Mouse (Mus musculus): ENCODE measurements around the gene Abca13. TPM values are rescaled to one million over a fixed set of nuclear protein-coding genes. Genes with fewer than 3 reads are reported as not detected.
"Not testable (repeated sequence)": the region's sequence is repeated elsewhere in the genome, so short reads cannot be mapped to it uniquely, and the experiment has no call there.

The Abca13 gene
- polyA plus RNA-seq, 1 experiment: 0.04 TPM

GRCm38 (mm10) chr11:9220501-9220900 is 28.8 kb downstream of the Abca13 start:
- Histone ChIP-seq H3K27ac (ENCODE audit: control insufficient read depth, insufficient read depth, low read depth, low read length) (no peak overlapping the region), H3K27me3 (ENCODE audit: control insufficient read depth, insufficient read depth, low read length) (no peaks in the 10 kb centered on the region), H3K36me3 (ENCODE audit: control insufficient read depth, insufficient read depth, low read length) (no peaks in the 10 kb centered on the region), H3K4me1 (ENCODE audit: control insufficient read depth, insufficient read depth, low read length) (no peaks in the 10 kb centered on the region), H3K4me3 (ENCODE audit: control insufficient read depth, low read depth, low read length) (no peak overlapping the region)
- TF ChIP-seq CTCF (IDR thresholded peaks at IDR 0.05; ENCODE audit: control insufficient read depth, insufficient read depth, insufficient replicate concordance, low read depth, low read length) (no peak), POLR2A (IDR thresholded peaks at IDR 0.05; ENCODE audit: control insufficient read depth, low read depth, low read length) (no peak)

GRCm38 (mm10) chr11:9221646-9222045 is 29.9 kb downstream of the Abca13 start:
- no peak overlapping the region for H3K27ac ChIP-seq (ENCODE audit: control insufficient read depth, insufficient read depth, low read depth, low read length)
- TF ChIP-seq POLR2A (IDR thresholded peaks at IDR 0.05; ENCODE audit: control insufficient read depth, low read depth, low read length): no peak
- no peak for TF ChIP-seq CTCF (IDR thresholded peaks at IDR 0.05; ENCODE audit: control insufficient read depth, insufficient read depth, insufficient replicate concordance, low read depth, low read length)
- H3K4me1 ChIP-seq (ENCODE audit: control insufficient read depth, insufficient read depth, low read length): no peaks in the 10 kb centered on the region
- no peaks in the 10 kb centered on the region for H3K36me3 ChIP-seq (ENCODE audit: control insufficient read depth, insufficient read depth, low read length)
- no peaks in the 10 kb centered on the region for H3K27me3 ChIP-seq (ENCODE audit: control insufficient read depth, insufficient read depth, low read length)
- H3K4me3 ChIP-seq (ENCODE audit: control insufficient read depth, low read depth, low read length): no peak overlapping the region

DNA sequence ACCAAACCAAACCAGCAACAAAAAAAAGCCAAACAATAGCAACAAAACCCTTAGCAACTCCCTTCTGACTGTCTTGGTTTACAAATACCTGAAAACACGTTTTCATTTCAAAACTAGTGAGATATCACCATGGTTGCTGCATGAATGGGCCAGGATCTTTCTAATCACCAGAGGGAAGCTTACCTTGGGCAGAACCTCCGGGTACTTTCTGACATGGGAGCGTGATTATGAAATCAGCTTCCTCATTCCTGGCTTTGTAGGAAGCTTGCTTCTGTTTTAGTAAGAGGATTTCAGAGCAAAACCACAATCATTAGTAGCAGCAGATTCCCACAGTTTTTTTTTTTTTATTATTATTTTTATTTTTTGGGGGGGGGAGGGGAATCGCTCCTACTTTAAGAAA is 34.7 kb downstream of the Abca13 start:
- Histone ChIP-seq H3K36me3 (ENCODE audit: control insufficient read depth, insufficient read depth, low read length) (no peaks in the 10 kb centered on the region), H3K4me1 (ENCODE audit: control insufficient read depth, insufficient read depth, low read length) (no peaks in the 10 kb centered on the region), H3K27me3 (ENCODE audit: control insufficient read depth, insufficient read depth, low read length) (no peaks in the 10 kb centered on the region), H3K4me3 (ENCODE audit: control insufficient read depth, low read depth, low read length) (no peak overlapping the region), H3K27ac (ENCODE audit: control insufficient read depth, insufficient read depth, low read depth, low read length) (no peak overlapping the region)
- TF ChIP-seq CTCF (IDR thresholded peaks at IDR 0.05; ENCODE audit: control insufficient read depth, insufficient read depth, insufficient replicate concordance, low read depth, low read length): no peak
- no peak for TF ChIP-seq POLR2A (IDR thresholded peaks at IDR 0.05; ENCODE audit: control insufficient read depth, low read depth, low read length)

DNA sequence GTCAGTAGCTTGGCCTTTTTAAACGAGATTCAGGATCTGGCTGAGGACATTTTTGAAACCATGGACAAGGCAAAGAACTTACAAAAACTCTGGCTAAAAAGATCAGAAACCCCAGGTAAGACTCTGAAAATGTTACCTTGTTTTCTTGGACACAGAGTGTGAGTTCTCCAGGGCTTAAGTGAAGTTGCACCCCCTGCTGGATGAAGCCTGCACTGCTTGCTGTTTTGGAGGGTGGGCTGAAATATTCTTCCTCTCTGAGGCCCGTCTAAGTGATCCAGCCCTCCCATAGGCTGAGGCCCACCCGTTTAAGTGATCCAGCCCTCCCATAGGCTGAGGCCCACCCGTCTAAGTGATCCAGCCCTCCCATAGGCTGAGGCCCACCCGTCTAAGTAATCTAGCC is 57.9 kb downstream of the Abca13 start:
- not testable (repeated sequence) for H3K4me1 ChIP-seq (ENCODE audit: control insufficient read depth, insufficient read depth, low read length); H3K27me3 ChIP-seq (ENCODE audit: control insufficient read depth, insufficient read depth, low read length); H3K36me3 ChIP-seq (ENCODE audit: control insufficient read depth, insufficient read depth, low read length); H3K27ac ChIP-seq (ENCODE audit: control insufficient read depth, insufficient read depth, low read depth, low read length); H3K4me3 ChIP-seq (ENCODE audit: control insufficient read depth, low read depth, low read length)

DNA sequence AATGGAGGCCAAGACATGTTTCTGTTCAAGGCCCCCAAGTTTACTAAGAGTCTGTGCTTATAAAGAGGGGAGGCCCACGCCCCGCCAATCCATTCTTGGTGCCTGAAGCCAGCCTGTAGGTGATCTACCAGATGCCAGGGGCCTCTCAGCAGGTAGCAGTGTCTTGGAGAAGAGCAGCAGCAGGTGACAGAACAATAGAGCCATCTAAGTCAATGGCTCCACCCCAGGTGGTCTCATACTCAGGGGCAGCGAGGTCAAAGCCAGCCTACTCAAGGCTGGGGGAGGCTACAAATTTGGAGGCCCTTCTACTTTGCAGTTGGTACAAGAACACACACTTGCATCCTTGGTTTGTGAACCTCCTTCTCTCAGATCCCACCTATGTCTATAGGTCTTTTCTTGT is 71.3 kb downstream of the Abca13 start:
- H3K27me3 ChIP-seq (ENCODE audit: control insufficient read depth, insufficient read depth, low read length); H3K36me3 ChIP-seq (ENCODE audit: control insufficient read depth, insufficient read depth, low read length); H3K4me1 ChIP-seq (ENCODE audit: control insufficient read depth, insufficient read depth, low read length); H3K4me3 ChIP-seq (ENCODE audit: control insufficient read depth, low read depth, low read length); H3K27ac ChIP-seq (ENCODE audit: control insufficient read depth, insufficient read depth, low read depth, low read length): not testable (repeated sequence)

DNA sequence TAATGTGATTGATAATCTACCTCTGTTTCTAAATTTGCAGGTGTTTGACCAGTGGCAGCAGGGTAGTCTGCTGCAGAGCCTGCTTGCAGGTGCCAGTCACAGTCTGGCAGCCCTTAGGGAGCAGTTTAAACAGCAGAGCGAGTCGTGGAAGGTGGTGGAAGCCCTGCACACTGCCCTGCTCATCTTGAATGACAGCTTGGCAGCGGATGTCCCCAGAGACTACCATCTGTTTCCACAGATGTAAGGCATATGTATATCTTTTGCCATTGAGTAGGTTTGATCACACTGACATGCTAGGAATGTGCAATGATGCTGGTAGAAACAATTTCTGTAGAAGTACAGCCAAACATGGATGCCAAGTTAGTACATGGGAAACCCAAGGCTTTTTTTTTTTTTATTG is 77.3 kb downstream of the Abca13 start:
- H3K4me3 ChIP-seq (ENCODE audit: control insufficient read depth, low read depth, low read length): no peak overlapping the region
- H3K36me3 ChIP-seq (ENCODE audit: control insufficient read depth, insufficient read depth, low read length): no peaks in the 10 kb centered on the region
- no peak for TF ChIP-seq POLR2A (IDR thresholded peaks at IDR 0.05; ENCODE audit: control insufficient read depth, low read depth, low read length)
- TF ChIP-seq CTCF (IDR thresholded peaks at IDR 0.05; ENCODE audit: control insufficient read depth, insufficient read depth, insufficient replicate concordance, low read depth, low read length): no peak
- H3K4me1 ChIP-seq (ENCODE audit: control insufficient read depth, insufficient read depth, low read length): no peaks in the 10 kb centered on the region
- H3K27ac ChIP-seq (ENCODE audit: control insufficient read depth, insufficient read depth, low read depth, low read length): no peak overlapping the region
- H3K27me3 ChIP-seq (ENCODE audit: control insufficient read depth, insufficient read depth, low read length): no peaks in the 10 kb centered on the region

DNA sequence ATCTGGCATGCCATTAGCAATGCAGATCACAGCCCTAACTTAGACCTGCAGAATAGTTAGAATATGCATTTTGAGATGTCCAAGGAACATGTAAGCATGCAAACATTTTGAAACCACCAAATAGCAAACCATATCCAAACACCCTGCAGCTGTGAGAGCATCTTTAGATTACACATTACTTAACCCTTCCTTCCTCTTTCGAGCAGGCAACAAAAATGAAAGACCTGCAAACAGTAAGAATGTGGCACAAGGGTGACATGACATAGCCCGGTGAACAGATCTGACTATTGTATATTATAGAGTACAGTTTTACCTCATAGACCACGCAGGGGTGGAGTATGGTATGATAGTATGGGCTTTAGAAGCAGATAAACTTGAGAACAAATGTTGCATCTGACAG is 93.5 kb downstream of the Abca13 start:
- Histone ChIP-seq H3K27ac (ENCODE audit: control insufficient read depth, insufficient read depth, low read depth, low read length) (no peak overlapping the region), H3K4me1 (ENCODE audit: control insufficient read depth, insufficient read depth, low read length) (no peaks in the 10 kb centered on the region), H3K36me3 (ENCODE audit: control insufficient read depth, insufficient read depth, low read length) (no peaks in the 10 kb centered on the region), H3K4me3 (ENCODE audit: control insufficient read depth, low read depth, low read length) (no peak overlapping the region), H3K27me3 (ENCODE audit: control insufficient read depth, insufficient read depth, low read length) (no peaks in the 10 kb centered on the region)
- TF ChIP-seq CTCF (IDR thresholded peaks at IDR 0.05; ENCODE audit: control insufficient read depth, insufficient read depth, insufficient replicate concordance, low read depth, low read length) (no peak), POLR2A (IDR thresholded peaks at IDR 0.05; ENCODE audit: control insufficient read depth, low read depth, low read length) (no peak)

GRCm38 (mm10) chr11:9285759-9286158 is 94.0 kb downstream of the Abca13 start:
- no peak overlapping the region for H3K27ac ChIP-seq (ENCODE audit: control insufficient read depth, insufficient read depth, low read depth, low read length)
- no peaks in the 10 kb centered on the region for H3K4me1 ChIP-seq (ENCODE audit: control insufficient read depth, insufficient read depth, low read length)
- TF ChIP-seq CTCF (IDR thresholded peaks at IDR 0.05; ENCODE audit: control insufficient read depth, insufficient read depth, insufficient replicate concordance, low read depth, low read length): no peak
- TF ChIP-seq POLR2A (IDR thresholded peaks at IDR 0.05; ENCODE audit: control insufficient read depth, low read depth, low read length): no peak
- H3K36me3 ChIP-seq (ENCODE audit: control insufficient read depth, insufficient read depth, low read length): no peaks in the 10 kb centered on the region
- H3K27me3 ChIP-seq (ENCODE audit: control insufficient read depth, insufficient read depth, low read length): no peaks in the 10 kb centered on the region
- no peak overlapping the region for H3K4me3 ChIP-seq (ENCODE audit: control insufficient read depth, low read depth, low read length)

All from testis, adult 2 months (tissue).